Mouse (Mus musculus): ENCODE results near the gene 1700037H04Rik.

1700037H04Rik gene

GRCm38 (mm10) chr2:131179246-131179886 is 19.5 kb upstream of the 1700037H04Rik start:
- no peak for DNase-seq (ENCODE audit: low read depth, low spot score)

GRCm38 (mm10) chr2:131178828-131179245 is 19.0 kb upstream of the 1700037H04Rik start:
- no peak for DNase-seq (ENCODE audit: low read depth, low spot score)

DNA sequence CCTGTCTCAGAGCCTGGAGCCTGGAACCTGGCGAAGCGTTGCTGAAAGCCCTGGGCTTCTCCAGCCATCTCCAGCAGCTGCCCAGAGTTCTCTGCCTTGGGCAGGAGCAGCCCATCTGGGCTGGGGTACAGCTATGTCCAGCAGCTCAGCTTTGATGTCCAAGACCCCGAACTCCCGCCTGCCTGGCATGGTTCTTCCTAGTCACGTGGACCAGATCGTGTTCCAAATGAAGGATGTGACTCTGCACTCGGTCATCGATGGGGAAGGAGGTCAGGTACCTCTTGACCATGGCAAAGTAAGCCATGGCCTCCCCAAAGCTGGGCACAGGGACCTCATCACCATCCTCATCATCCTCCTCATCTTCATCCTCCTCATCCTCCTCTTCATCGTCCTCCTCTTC is 18.1 kb upstream of the 1700037H04Rik start:
- no peak for DNase-seq (ENCODE audit: low read depth, low spot score)

- DNase-seq (ENCODE audit: low read depth, low spot score) = no peak
Measured at GRCm38 (mm10) chr2:131176491-131176890, 16.6 kb upstream of the 1700037H04Rik start.

DNA sequence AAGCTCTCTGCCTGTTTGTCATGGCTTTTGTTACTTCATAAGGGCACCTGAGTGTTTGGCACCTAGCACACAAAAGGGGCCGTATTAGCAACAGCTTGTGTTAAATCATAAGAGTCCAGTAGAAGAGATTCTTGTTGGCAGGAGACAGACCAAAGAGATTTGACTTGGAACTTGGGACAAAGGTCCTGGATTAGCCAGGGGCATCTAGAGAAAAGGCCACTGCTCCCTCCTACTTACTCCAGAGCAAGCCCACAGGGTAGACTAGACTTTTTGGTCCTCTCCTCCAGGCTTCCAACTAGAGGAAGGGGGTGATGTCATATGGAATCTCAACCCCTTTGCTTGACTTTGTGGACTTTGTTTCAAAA is 16.0 kb upstream of the 1700037H04Rik start:
- no peak for DNase-seq (ENCODE audit: low read depth, low spot score)

DNA sequence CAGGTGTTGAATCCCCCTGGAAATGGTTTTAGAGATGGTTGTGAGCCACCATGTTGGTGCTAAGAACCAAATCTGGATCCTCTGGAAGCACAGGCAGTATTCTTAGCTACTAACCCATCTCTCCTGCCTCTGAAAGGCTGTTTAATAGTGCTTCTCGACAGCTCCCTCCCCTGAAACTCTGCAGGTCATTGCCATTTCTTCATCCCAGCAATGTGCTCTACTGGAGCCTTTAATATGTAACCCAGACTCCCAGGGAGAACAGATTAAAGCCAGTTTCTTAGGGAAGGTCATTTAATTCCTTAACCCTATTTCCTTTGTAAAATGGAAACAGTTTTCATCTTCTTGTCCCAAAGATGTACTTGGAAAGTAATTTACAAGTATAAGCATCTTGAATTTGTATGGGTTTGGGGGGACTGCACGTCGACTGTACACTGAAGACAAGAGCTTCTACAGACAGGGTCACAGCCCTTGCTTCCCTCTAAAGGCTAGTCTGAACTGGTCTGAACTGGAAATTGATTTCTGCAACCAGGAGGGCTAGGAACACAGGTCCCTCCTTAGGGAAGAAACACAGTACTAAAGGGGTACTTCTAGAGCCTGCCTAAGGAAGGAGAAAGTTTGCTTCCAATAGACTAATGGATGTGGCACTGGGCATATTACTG is 15.5 kb upstream of the 1700037H04Rik start:
- DNase-seq (ENCODE audit: low read depth, low spot score) = no peak

DNA sequence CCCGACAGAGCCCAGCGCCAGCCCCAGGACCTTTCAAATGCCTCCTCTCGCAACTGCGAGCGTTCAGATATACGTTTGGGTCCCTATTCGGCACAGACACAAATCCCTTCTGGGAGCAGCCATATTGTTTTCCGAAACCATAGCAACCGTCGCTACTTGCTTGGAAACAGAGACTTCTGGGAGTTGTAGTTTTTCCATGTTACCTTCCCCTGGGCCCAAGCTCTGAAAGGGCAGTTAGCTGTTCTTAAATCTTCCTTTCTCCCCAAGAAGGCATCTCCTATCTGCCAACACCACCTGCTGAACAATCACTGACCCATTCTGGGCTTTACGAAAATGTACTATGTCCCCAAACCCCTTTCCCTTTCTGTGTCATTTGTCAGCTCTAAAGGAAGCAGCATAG is 14.8 kb upstream of the 1700037H04Rik start:
- DNase-seq (ENCODE audit: low read depth, low spot score) = peak; percentile 67

DNA sequence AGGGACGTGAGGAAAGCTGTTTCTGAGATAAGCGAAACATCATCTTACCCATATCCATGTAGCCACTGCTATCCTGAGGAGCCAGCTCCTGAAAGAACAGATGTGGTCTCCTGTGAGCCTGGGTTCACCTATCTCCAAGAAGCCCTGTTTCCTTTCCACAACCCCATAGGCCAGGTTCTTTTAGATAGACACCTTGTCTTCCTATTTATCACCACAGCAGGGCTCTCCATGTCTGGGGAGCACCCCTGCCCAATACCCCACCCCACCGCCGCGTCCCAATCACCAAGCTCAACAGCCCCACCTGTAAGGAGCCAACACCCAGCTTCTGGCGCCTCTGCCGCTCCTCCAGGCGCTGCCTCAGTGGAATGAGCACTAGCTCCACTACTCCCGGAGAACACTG is 12.4 kb upstream of the 1700037H04Rik start:
- DNase-seq (ENCODE audit: low read depth, low spot score) = no peak

DNA sequence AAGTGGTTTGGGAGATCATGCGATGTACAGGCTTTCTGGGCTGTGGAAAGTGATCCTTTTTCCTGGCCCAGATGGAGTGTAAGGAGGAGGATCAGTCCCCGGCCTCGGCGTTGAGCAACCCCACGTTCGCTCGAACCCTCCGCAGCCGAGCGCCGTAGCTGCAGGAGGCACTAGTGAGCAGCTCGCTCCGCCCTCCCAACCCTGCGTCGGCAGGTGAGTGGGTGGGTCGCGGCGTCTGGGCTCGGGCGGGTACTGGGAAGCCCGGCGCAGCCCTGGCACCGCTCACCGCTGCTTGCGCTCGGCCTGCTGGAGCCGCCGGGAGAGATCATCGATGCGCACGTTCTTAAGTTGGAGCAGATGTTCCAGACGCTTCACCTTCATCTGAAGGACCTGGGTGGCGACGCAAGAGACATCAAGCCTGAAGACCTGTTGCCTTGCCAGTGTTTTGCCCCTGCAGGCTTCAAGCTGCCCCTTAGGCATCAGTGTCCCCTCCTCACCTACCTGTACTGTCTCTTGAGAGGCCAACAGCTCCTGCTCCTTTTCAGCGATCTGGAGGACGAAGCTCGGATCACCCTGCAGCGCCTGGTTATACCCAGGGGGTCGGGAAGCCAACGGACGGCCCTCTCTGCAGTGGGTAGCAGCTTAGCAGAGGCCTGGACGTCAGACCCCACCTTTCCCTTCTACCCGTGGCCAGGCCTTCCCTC is 11.7 kb upstream of the 1700037H04Rik start:
- DNase-seq (ENCODE audit: low read depth, low spot score) = no peak

- no peak for DNase-seq (ENCODE audit: low read depth, low spot score)
Measured at GRCm38 (mm10) chr2:131170936-131171335, 11.1 kb upstream of the 1700037H04Rik start.

DNA sequence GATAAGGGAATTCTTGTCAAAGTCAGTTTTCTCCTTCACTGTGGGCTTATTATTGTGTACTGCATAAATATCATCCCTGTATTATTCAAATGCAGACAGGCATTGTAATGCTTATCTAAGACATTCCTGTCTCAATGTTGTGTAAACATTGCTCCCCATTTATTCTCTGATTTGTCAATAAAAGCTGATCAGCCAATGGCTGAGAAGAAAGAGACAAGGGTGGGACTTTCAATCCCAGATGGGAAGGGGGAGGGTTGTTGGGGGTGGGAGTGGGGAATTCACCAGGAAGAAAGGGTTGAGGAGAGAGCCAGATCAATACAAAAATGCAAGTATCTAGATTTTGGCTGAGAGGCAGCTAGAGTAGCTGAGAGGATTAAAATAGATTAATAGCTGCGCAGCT is 9.0 kb upstream of the 1700037H04Rik start:
- no peak for DNase-seq (ENCODE audit: low read depth, low spot score)

DNA sequence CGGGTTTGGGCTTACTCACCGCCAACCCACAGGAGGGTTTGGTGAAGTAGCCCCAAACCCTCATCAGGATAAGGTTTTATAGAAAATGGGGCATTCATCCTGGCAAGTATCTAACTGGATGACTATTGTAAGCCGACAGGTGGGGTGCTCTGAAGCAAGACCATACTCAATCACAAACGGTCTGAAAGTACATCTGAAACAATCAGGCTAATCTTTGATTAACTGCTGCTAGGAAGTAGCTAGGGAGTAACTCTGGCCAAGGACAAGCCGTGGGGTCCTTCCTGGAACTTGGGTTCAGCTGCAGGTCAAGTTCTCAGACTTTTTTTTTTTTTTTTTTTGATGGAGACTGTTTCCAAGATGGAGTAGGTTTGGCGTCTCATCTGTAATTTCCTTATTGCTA is 8.1 kb upstream of the 1700037H04Rik start:
- no peak for DNase-seq (ENCODE audit: low read depth, low spot score)

DNA sequence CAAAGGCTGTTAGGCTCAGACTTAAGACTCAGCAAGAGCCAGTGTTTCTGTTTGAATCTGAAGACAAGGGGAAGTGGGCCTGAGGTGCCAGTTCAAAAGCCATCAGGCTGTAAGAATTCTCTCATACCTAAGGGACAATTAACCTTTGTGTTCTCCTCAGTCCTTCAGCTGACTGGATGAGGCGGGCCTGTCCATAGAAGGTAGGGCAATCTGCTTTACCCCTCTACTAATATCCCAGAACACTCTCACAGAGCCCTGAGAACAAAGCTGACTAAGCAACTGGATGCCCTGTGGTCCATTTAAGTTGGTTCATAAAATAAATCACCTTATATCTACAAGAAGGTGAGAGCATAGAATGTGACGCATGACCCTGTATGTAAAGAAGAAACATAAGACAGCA is 6.3 kb upstream of the 1700037H04Rik start:
- no peak for DNase-seq (ENCODE audit: low read depth, low spot score)

GRCm38 (mm10) chr2:131163924-131164323 is 4.0 kb upstream of the 1700037H04Rik start:
- no peak for DNase-seq (ENCODE audit: low read depth, low spot score)

DNA sequence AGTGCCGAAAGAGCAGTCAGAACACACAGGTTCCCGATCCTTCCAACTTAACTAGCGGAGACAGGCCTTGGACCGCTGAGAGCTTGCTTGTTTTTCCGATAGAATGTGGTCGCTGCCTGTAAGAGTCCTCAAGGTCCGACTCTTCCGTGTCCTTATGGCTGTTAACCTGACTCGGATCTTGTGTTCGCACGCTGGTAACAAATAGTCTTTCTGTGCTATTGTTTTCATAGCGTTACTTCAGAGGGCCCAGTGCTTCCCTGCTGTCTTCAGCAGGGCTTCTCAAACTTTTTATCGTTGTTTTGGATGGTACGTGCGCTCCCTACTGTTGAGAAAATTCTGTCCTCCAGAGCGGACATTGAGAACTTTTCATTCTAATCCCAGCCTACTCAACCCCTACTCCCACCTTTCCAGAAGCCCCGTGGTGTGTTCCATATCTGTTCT is 810 bp upstream of the 1700037H04Rik start:
- DNase-seq (ENCODE audit: low read depth, low spot score) = no peak

DNA sequence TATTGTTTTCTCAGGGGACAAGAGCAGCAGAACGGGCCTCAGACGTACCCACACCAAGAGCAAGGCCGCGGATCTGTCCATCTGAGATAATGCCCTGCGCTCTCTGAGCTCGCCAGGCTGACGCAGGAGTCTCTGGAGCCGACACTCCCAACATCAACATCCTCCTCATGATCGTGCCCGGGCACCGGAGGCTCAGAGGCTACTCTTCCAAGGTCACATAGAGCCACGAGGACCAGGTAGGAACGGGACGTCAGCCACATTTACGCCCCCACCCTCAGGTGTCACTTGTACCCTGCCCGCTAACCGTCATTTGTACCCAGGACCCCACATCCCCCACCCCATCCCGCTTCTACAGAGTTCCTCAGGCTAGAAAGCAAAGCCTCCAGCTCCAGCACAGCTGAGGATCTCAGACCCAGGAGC is 380 bp downstream of the 1700037H04Rik start:
- DNase-seq (ENCODE audit: low read depth, low spot score) = no peak

DNA sequence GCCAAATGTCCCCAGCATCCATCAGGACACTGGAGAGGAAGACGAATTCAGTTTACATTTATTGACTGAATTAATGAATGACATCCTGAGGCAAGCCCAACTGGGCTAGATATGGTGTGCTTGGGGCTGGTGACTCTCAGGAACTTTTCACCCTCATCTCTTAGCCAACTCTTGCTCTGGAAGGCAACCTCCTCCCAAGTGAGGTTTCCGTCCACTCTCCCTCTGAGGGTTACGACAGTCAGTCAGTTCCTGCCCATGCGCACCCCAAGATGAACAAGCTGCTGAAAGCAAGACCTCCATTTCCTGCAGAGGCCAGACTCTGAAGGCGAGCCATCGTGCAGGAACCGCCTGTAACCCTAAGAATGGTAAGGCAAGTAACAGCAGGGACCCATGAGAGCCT is 2.9 kb downstream of the 1700037H04Rik start:
- no peak for DNase-seq (ENCODE audit: low read depth, low spot score)

GRCm38 (mm10) chr2:131154036-131154435 is 5.8 kb downstream of the 1700037H04Rik start:
- DNase-seq (ENCODE audit: low read depth, low spot score) = no peak

- no peak for DNase-seq (ENCODE audit: low read depth, low spot score)
Measured at GRCm38 (mm10) chr2:131152166-131152730, 7.6 kb downstream of the 1700037H04Rik start.

- DNase-seq (ENCODE audit: low read depth, low spot score) = no peak
Measured at GRCm38 (mm10) chr2:131149254-131149578, 10.7 kb downstream of the 1700037H04Rik start.

GRCm38 (mm10) chr2:131148353-131149253 is 11.3 kb downstream of the 1700037H04Rik start:
- no peak for DNase-seq (ENCODE audit: low read depth, low spot score)

- no peak for DNase-seq (ENCODE audit: low read depth, low spot score)
Measured at GRCm38 (mm10) chr2:131147043-131147365, 12.9 kb downstream of the 1700037H04Rik start.
